Mouse (Mus musculus): Measurements from ENCODE around the gene Sirpa.

DNA sequence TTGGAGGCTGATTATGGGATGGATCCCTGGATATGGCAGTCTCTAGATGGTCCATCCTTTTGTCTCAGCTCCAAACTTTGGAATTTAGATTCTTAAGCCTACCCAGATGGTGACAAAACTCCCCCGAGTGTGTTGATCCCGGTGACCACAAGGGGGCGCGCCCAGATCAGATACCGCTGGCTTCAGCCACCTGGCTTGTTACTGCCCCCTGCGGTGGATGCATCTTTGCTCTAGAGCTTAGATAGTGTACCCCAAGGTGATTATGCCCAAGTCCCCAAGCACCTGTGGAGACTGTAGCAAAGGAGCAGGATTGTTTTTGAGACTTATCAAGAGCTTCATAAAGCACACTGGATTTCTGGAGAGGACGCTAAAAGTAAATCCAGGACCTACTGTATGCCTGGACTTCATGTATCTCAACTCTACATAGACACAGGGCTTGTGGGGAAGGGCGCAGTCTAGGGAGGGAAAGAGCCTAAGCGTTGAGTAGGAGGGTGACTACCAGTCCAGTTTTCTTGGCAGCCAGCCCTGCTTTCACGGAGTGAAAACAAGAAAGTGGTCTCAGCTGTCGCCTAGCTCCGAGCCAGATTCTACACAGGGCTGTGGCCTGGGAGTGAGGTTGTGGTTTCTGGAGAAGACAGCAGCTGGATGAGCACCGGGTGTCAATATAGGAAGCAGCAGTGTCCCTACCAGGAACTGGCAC, 82.5 kb downstream of the Sirpa start:
- TF ChIP-seq POLR2A (IDR thresholded peaks at IDR 0.05; ENCODE audit: insufficient read depth, low read depth, low read length) = no peak
- peak; percentile 86 for TF ChIP-seq EP300 (IDR thresholded peaks at IDR 0.05; ENCODE audit: insufficient read depth, low read depth, low read length)
- peak; percentile 95 for TF ChIP-seq CTCF (IDR thresholded peaks at IDR 0.05)

Data from heart, adult 2 months (tissue).